Mouse (Mus musculus): Measurements from ENCODE around the gene Gabrb1. TPM values are rescaled to one million over a fixed set of nuclear protein-coding genes. Genes with fewer than 3 reads are reported as not detected.
"Not testable (repeated sequence)": the region's sequence is repeated elsewhere in the genome, so short reads cannot be mapped to it uniquely, and the experiment has no call there.

Gene Gabrb1
- polyA plus RNA-seq, 1 experiment from 2014 or later, result 0.93 TPM

GRCm38 (mm10) chr5:72043226-72044151 is 385.6 kb downstream of the Gabrb1 start:
- no peak overlapping the region for H3K4me3 ChIP-seq
- H3K9me3 ChIP-seq (replicated peaks), result no peaks in the 10 kb centered on the region
- H3K27ac ChIP-seq, result no peak overlapping the region
- H3K9ac ChIP-seq, result no peak overlapping the region
- 69% methylated on average over 12 of the region's 12 CpGs for WGBS
- no peaks in the 10 kb centered on the region for H3K36me3 ChIP-seq
- no peaks in the 10 kb centered on the region for H3K4me1 ChIP-seq (replicated peaks)
- no peak for ATAC-seq (replicated peaks; ENCODE audit: insufficient number of reproducible peaks, insufficient read depth, low FRiP score, low read depth)
- no peak overlapping the region for H3K4me2 ChIP-seq
- no peaks in the 10 kb centered on the region for H3K27me3 ChIP-seq

- H3K27me3 ChIP-seq, result no peaks in the 10 kb centered on the region
- no peak overlapping the region for H3K4me3 ChIP-seq
- 72% methylated on average over 2 of the region's 2 CpGs for WGBS
- no peak overlapping the region for H3K9ac ChIP-seq
- ATAC-seq (replicated peaks; ENCODE audit: insufficient number of reproducible peaks, insufficient read depth, low FRiP score, low read depth), result no peak
- no peak overlapping the region for H3K27ac ChIP-seq
- H3K4me1 ChIP-seq (replicated peaks), result no peaks in the 10 kb centered on the region
- H3K4me2 ChIP-seq, result no peak overlapping the region
- H3K9me3 ChIP-seq (replicated peaks), result no peaks in the 10 kb centered on the region
- no peaks in the 10 kb centered on the region for H3K36me3 ChIP-seq
Observed at GRCm38 (mm10) chr5:72046261-72046660, 388.3 kb downstream of the Gabrb1 start.

- WGBS, result 54% methylated on average over 1 of the region's 1 CpGs
- Histone ChIP-seq H3K27ac (no peak overlapping the region), H3K9me3 (replicated peaks) (no peaks in the 10 kb centered on the region), H3K36me3 (no peaks in the 10 kb centered on the region), H3K9ac (no peak overlapping the region), H3K27me3 (no peaks in the 10 kb centered on the region), H3K4me2 (no peak overlapping the region), H3K4me1 (replicated peaks) (no peaks in the 10 kb centered on the region), H3K4me3 (no peak overlapping the region)
- no peak for ATAC-seq (replicated peaks; ENCODE audit: insufficient number of reproducible peaks, insufficient read depth, low FRiP score, low read depth)
Observed at GRCm38 (mm10) chr5:72064079-72064478, 406.2 kb downstream of the Gabrb1 start.

- H3K4me3 ChIP-seq, result no peak overlapping the region
- no peak overlapping the region for H3K4me2 ChIP-seq
- H3K27ac ChIP-seq, result no peak overlapping the region
- H3K4me1 ChIP-seq (replicated peaks), result no peaks in the 10 kb centered on the region
- H3K36me3 ChIP-seq, result no peaks in the 10 kb centered on the region
- no peaks in the 10 kb centered on the region for H3K9me3 ChIP-seq (replicated peaks)
- no peak for ATAC-seq (replicated peaks; ENCODE audit: insufficient number of reproducible peaks, insufficient read depth, low FRiP score, low read depth)
- H3K9ac ChIP-seq, result no peak overlapping the region
- WGBS, result 59% methylated on average over 6 of the region's 6 CpGs
- no peaks in the 10 kb centered on the region for H3K27me3 ChIP-seq
Observed at GRCm38 (mm10) chr5:72068826-72069225, 410.9 kb downstream of the Gabrb1 start.

GRCm38 (mm10) chr5:72069398-72069797 is 411.5 kb downstream of the Gabrb1 start:
- ATAC-seq (replicated peaks; ENCODE audit: insufficient number of reproducible peaks, insufficient read depth, low FRiP score, low read depth); H3K4me3 ChIP-seq; H3K9ac ChIP-seq; H3K4me2 ChIP-seq; H3K27me3 ChIP-seq; H3K9me3 ChIP-seq (replicated peaks); H3K36me3 ChIP-seq; H3K27ac ChIP-seq; H3K4me1 ChIP-seq (replicated peaks): not testable (repeated sequence)
- 78% methylated on average over 7 of the region's 7 CpGs for WGBS

- H3K4me3 ChIP-seq, result no peak overlapping the region
- H3K9me3 ChIP-seq (replicated peaks), result no peaks in the 10 kb centered on the region
Observed at GRCm38 (mm10) chr5:72076781-72077180, 418.9 kb downstream of the Gabrb1 start.

GRCm38 (mm10) chr5:72086518-72086917 is 428.6 kb downstream of the Gabrb1 start:
- no peak overlapping the region for H3K4me2 ChIP-seq
- no peaks in the 10 kb centered on the region for H3K9me3 ChIP-seq (replicated peaks)
- H3K4me1 ChIP-seq (replicated peaks), result no peaks in the 10 kb centered on the region
- WGBS, result 91% methylated on average over 1 of the region's 1 CpGs
- peak; percentile 35; the same call in 1 of the 2 replicates for ATAC-seq (replicated peaks; ENCODE audit: insufficient number of reproducible peaks, insufficient read depth, low FRiP score, low read depth)
- no peaks in the 10 kb centered on the region for H3K36me3 ChIP-seq
- no peak overlapping the region for H3K27ac ChIP-seq
- no peak overlapping the region for H3K4me3 ChIP-seq
- no peak overlapping the region for H3K9ac ChIP-seq
- H3K27me3 ChIP-seq, result no peaks in the 10 kb centered on the region

More at GRCm38 (mm10) chr5:72076781-72077180, 418.9 kb downstream of the Gabrb1 start:
- Histone ChIP-seq H3K9ac (no peak overlapping the region), H3K27me3 (no peaks in the 10 kb centered on the region), H3K27ac (no peak overlapping the region), H3K4me2 (no peak overlapping the region), H3K4me1 (replicated peaks) (no peaks in the 10 kb centered on the region), H3K36me3 (no peaks in the 10 kb centered on the region)
- no peak for ATAC-seq (replicated peaks; ENCODE audit: insufficient number of reproducible peaks, insufficient read depth, low FRiP score, low read depth)
- 85% methylated on average over 6 of the region's 6 CpGs for WGBS

- Histone ChIP-seq H3K9ac (no peak overlapping the region), H3K4me1 (replicated peaks) (no peaks in the 10 kb centered on the region), H3K4me3 (no peak overlapping the region), H3K4me2 (no peak overlapping the region), H3K27ac (no peak overlapping the region), H3K36me3 (no peaks in the 10 kb centered on the region), H3K27me3 (no peaks in the 10 kb centered on the region), H3K9me3 (replicated peaks) (no peaks in the 10 kb centered on the region)
- ATAC-seq (replicated peaks; ENCODE audit: insufficient number of reproducible peaks, insufficient read depth, low FRiP score, low read depth), result no peak
- 47% methylated on average over 7 of the region's 7 CpGs for WGBS
Observed at GRCm38 (mm10) chr5:72094582-72094981, 436.7 kb downstream of the Gabrb1 start.

GRCm38 (mm10) chr5:72095015-72095414 is 437.1 kb downstream of the Gabrb1 start:
- WGBS, result 57% methylated on average over 2 of the region's 2 CpGs
- H3K4me2 ChIP-seq, result no peak overlapping the region
- no peak overlapping the region for H3K27ac ChIP-seq
- no peaks in the 10 kb centered on the region for H3K27me3 ChIP-seq
- H3K4me3 ChIP-seq, result no peak overlapping the region
- H3K4me1 ChIP-seq (replicated peaks), result no peaks in the 10 kb centered on the region
- H3K9me3 ChIP-seq (replicated peaks), result no peaks in the 10 kb centered on the region
- no peak for ATAC-seq (replicated peaks; ENCODE audit: insufficient number of reproducible peaks, insufficient read depth, low FRiP score, low read depth)
- H3K9ac ChIP-seq, result no peak overlapping the region
- H3K36me3 ChIP-seq, result no peaks in the 10 kb centered on the region

- no peaks in the 10 kb centered on the region for H3K4me1 ChIP-seq (replicated peaks)
- H3K9me3 ChIP-seq (replicated peaks), result no peaks in the 10 kb centered on the region
- WGBS, result 67% methylated on average over 7 of the region's 7 CpGs
- no peak overlapping the region for H3K27ac ChIP-seq
- no peak overlapping the region for H3K9ac ChIP-seq
- no peak overlapping the region for H3K4me2 ChIP-seq
- no peak for ATAC-seq (replicated peaks; ENCODE audit: insufficient number of reproducible peaks, insufficient read depth, low FRiP score, low read depth)
- no peak overlapping the region for H3K4me3 ChIP-seq
- H3K36me3 ChIP-seq, result no peaks in the 10 kb centered on the region
- no peaks in the 10 kb centered on the region for H3K27me3 ChIP-seq
Observed at GRCm38 (mm10) chr5:72104274-72104921, 446.5 kb downstream of the Gabrb1 start.

- Histone ChIP-seq H3K9me3 (replicated peaks) (no peaks in the 10 kb centered on the region), H3K4me3 (no peak overlapping the region), H3K36me3 (no peaks in the 10 kb centered on the region), H3K4me2 (no peak overlapping the region), H3K27ac (no peak overlapping the region), H3K27me3 (no peaks in the 10 kb centered on the region), H3K9ac (no peak overlapping the region), H3K4me1 (replicated peaks) (no peaks in the 10 kb centered on the region)
- ATAC-seq (replicated peaks; ENCODE audit: insufficient number of reproducible peaks, insufficient read depth, low FRiP score, low read depth), result no peak
- WGBS, result 78% methylated on average over 6 of the region's 6 CpGs
Observed at GRCm38 (mm10) chr5:72122414-72123037, 464.6 kb downstream of the Gabrb1 start.

Measured in heart, embryonic 15.5 days (tissue).